Mouse (Mus musculus) midbrain, embryonic 14.5 days (tissue): Measurements from ENCODE around the gene Pgm1. TPM values are rescaled to one million over a fixed set of nuclear protein-coding genes. Genes with fewer than 3 reads are reported as not detected.

Experiments used
- ATAC-seq: fragments of 200-750 bp; cut with Nextera tagmentation; 2 replicates; pipeline ENCODE4 v1.8.0; 2017; ENCODE audit warnings: moderate number of reproducible peaks, moderate library complexity; ENCODE audit not compliant: low FRiP score, low TSS enrichment
- DNase-seq: peaks from one replicate; pipeline ENCODE4 v3.0.0-alpha.2; 2015
- H3K27ac ChIP-seq: fragments of 300-500 bp; sonication (generic); replicated peaks from 2 replicates; pipeline ENCODE4 v1.5.1; 2014; ENCODE audit warnings: mild to moderate bottlenecking, low read depth, low read length, moderate library complexity
- H3K27me3 ChIP-seq: fragments of 300-500 bp; sonication (generic); 2 replicates; pipeline ENCODE4 v1.6.1; 2014; ENCODE audit warnings: low read length, control low read depth, mixed read lengths; ENCODE audit not compliant: control insufficient read depth, insufficient read depth
- H3K36me3 ChIP-seq: fragments of 300-500 bp; sonication (generic); 2 replicates; pipeline ENCODE4 v1.6.1; 2014; ENCODE audit warnings: low read length, control low read depth; ENCODE audit not compliant: control insufficient read depth, insufficient read depth
- H3K4me1 ChIP-seq: fragments of 300-500 bp; sonication (generic); 2 replicates; pipeline ENCODE4 v1.6.1; 2014; ENCODE audit warnings: mild to moderate bottlenecking, antibody characterized with exemption, low read length, control low read depth; ENCODE audit not compliant: control insufficient read depth, insufficient read depth
- H3K4me2 ChIP-seq: fragments of 300-500 bp; sonication (generic); 2 replicates; pipeline ENCODE4 v1.6.1; 2014; ENCODE audit warnings: mild to moderate bottlenecking, low read length, moderate library complexity
- H3K4me3 ChIP-seq: fragments of 300-500 bp; sonication (generic); replicated peaks from 2 replicates; pipeline ENCODE4 v1.5.1; 2014; ENCODE audit warnings: low read depth, low read length
- H3K9ac ChIP-seq: fragments of 300-500 bp; sonication (generic); replicated peaks from 2 replicates; pipeline ENCODE4 v1.6.1; 2014; ENCODE audit warnings: mild to moderate bottlenecking, low read length, moderate library complexity
- H3K9me3 ChIP-seq: fragments of 300-500 bp; sonication (generic); 2 replicates; pipeline ENCODE4 v1.6.1; 2016; ENCODE audit warnings: low read length, control low read depth, mixed read lengths; ENCODE audit not compliant: control insufficient read depth
- WGBS: fragments of 180-500 bp; shearing (Covaris S2); extraction: QIAGEN DNeasy Blood & Tissue Kit; methylation state at CpG from one replicate; pipeline ENCODE4 v1.1.7; 2014; 5-methylcytosine and 5-hydroxymethylcytosine counted together
- polyA plus RNA-seq: library from polyadenylated mRNA; unstranded; fragments of >200 nt; fragmentation: Nextera tagmentation; extraction: Ambion mirVana; gene quantifications from 2 replicates; pipeline ENCODE4 v1.2.1, GENCODE M21; 2014

The Pgm1 gene
- polyA plus RNA-seq, 1 experiment from 2014 or later: 76.0 TPM

- DNase-seq (no peak), ATAC-seq (no peak)
- H3K27me3 ChIP-seq: no peaks in the 10 kb centered on the region
- H3K4me3 ChIP-seq: no peak overlapping the region
- H3K36me3 ChIP-seq: no peaks in the 10 kb centered on the region
- WGBS: 94% methylated on average over 2 of the region's 2 CpGs
- no peak overlapping the region for H3K27ac ChIP-seq
- H3K9me3 ChIP-seq: no peaks in the 10 kb centered on the region
- H3K9ac ChIP-seq: no peak overlapping the region
- no peak overlapping the region for H3K4me2 ChIP-seq
- H3K4me1 ChIP-seq: no peaks in the 10 kb centered on the region
Measured at GRCm38 (mm10) chr4:99946516-99946915, 17.3 kb downstream of the Pgm1 start.

- 93% methylated on average over 1 of the region's 1 CpGs for WGBS
- ATAC-seq: no peak
- H3K9me3 ChIP-seq: no peaks in the 10 kb centered on the region
Measured at GRCm38 (mm10) chr4:99947192-99947591, 18.0 kb downstream of the Pgm1 start.

GRCm38 (mm10) chr4:99947896-99948295 lies 18.7 kb downstream of the Pgm1 start:
- Histone ChIP-seq H3K4me2 (no peak overlapping the region), H3K36me3 (no peaks in the 10 kb centered on the region), H3K9me3 (no peaks in the 10 kb centered on the region), H3K27ac (no peak overlapping the region), H3K4me3 (no peak overlapping the region), H3K9ac (no peak overlapping the region), H3K27me3 (no peaks in the 10 kb centered on the region), H3K4me1 (no peaks in the 10 kb centered on the region)
- DNase-seq: no peak
- WGBS: 100% methylated on average over 1 of the region's 1 CpGs
- no peak for ATAC-seq

More at GRCm38 (mm10) chr4:99947192-99947591, 18.0 kb downstream of the Pgm1 start:
- no peaks in the 10 kb centered on the region for H3K36me3 ChIP-seq
- H3K4me1 ChIP-seq: no peaks in the 10 kb centered on the region
- no peaks in the 10 kb centered on the region for H3K27me3 ChIP-seq
- H3K4me2 ChIP-seq: no peak overlapping the region
- H3K4me3 ChIP-seq: no peak overlapping the region
- H3K27ac ChIP-seq: no peak overlapping the region
- H3K9ac ChIP-seq: no peak overlapping the region
- DNase-seq: peak; percentile 70

- Histone ChIP-seq H3K4me3 (no peak overlapping the region), H3K4me2 (no peak overlapping the region), H3K27me3 (no peaks in the 10 kb centered on the region), H3K9ac (no peak overlapping the region), H3K36me3 (no peaks in the 10 kb centered on the region), H3K4me1 (no peaks in the 10 kb centered on the region), H3K9me3 (no peaks in the 10 kb centered on the region), H3K27ac (no peak overlapping the region)
- ATAC-seq (no peak), DNase-seq (no peak)
- 94% methylated on average over 2 of the region's 2 CpGs for WGBS
Measured at GRCm38 (mm10) chr4:99953904-99954303, 24.7 kb downstream of the Pgm1 start.

- no peak for ATAC-seq
- 87% methylated on average over 10 of the region's 10 CpGs for WGBS
Measured at GRCm38 (mm10) chr4:99955396-99955795, 26.2 kb downstream of the Pgm1 start.

GRCm38 (mm10) chr4:99957186-99957585 lies 28.0 kb downstream of the Pgm1 start:
- Histone ChIP-seq H3K27me3 (no peaks in the 10 kb centered on the region), H3K9ac (no peak overlapping the region), H3K4me1 (no peaks in the 10 kb centered on the region), H3K36me3 (no peaks in the 10 kb centered on the region), H3K4me3 (no peak overlapping the region), H3K27ac (no peak overlapping the region), H3K4me2 (no peak overlapping the region), H3K9me3 (no peaks in the 10 kb centered on the region)
- DNase-seq (no peak), ATAC-seq (no peak)
- WGBS: 87% methylated on average over 4 of the region's 4 CpGs

More at GRCm38 (mm10) chr4:99955396-99955795, 26.2 kb downstream of the Pgm1 start:
- Histone ChIP-seq H3K4me3 (no peak overlapping the region), H3K4me1 (no peaks in the 10 kb centered on the region), H3K9ac (no peak overlapping the region), H3K4me2 (no peak overlapping the region), H3K36me3 (no peaks in the 10 kb centered on the region), H3K9me3 (no peaks in the 10 kb centered on the region), H3K27me3 (no peaks in the 10 kb centered on the region), H3K27ac (no peak overlapping the region)
- no peak for DNase-seq

GRCm38 (mm10) chr4:99958084-99958815 lies 29.0 kb downstream of the Pgm1 start:
- no peak overlapping the region for H3K9ac ChIP-seq
- H3K36me3 ChIP-seq: no peaks in the 10 kb centered on the region
- H3K27ac ChIP-seq: no peak overlapping the region
- H3K27me3 ChIP-seq: no peaks in the 10 kb centered on the region
- DNase-seq: no peak
- no peak for ATAC-seq
- H3K4me3 ChIP-seq: no peak overlapping the region
- no peak overlapping the region for H3K4me2 ChIP-seq
- WGBS: 73% methylated on average over 7 of the region's 7 CpGs
- H3K4me1 ChIP-seq: no peaks in the 10 kb centered on the region
- no peaks in the 10 kb centered on the region for H3K9me3 ChIP-seq

- no peaks in the 10 kb centered on the region for H3K27me3 ChIP-seq
- whole genome bisulfite sequencing: 86% methylated on average over 3 of the region's 3 CpGs
- no peaks in the 10 kb centered on the region for H3K4me1 ChIP-seq
- peaks cover 6% of the 10 kb centered on the region; the same call in 1 of the 2 replicates for H3K36me3 ChIP-seq
- H3K9ac ChIP-seq: no peak overlapping the region
- no peak overlapping the region for H3K27ac ChIP-seq
- no peak overlapping the region for H3K4me2 ChIP-seq
- no peak overlapping the region for H3K4me3 ChIP-seq
- DNase-seq: no peak
- no peaks in the 10 kb centered on the region for H3K9me3 ChIP-seq
- ATAC-seq: no peak
Measured at GRCm38 (mm10) chr4:99959308-99959707, 30.1 kb downstream of the Pgm1 start.

DNA sequence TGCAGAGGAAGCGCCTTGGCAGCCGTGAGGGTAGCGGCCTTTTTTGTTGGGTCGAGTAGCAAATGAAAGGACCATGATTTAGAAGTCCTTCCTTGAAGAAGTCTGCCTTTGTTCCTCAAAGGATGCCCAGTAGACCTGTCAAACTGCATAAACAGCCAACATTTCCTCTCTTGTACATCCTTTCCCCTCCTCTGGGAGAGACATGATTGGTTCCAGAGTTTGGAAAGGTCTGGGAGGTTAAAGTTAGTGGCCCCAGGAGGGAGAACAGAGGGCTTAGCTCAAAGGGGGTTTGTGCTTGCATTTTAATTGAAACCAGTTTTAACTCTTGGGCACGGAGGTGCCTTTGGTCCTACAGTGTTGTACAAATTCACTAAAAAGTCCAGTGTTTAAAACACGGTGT lies 37.3 kb downstream of the Pgm1 start:
- Histone ChIP-seq H3K36me3 (peaks cover 13% of the 10 kb centered on the region; the same call in 1 of the 2 replicates), H3K27ac (no peak overlapping the region), H3K9me3 (no peaks in the 10 kb centered on the region), H3K9ac (no peak overlapping the region), H3K4me1 (no peaks in the 10 kb centered on the region), H3K27me3 (no peaks in the 10 kb centered on the region), H3K4me2 (no peak overlapping the region), H3K4me3 (no peak overlapping the region)
- no peak for DNase-seq
- 86% methylated on average over 6 of the region's 6 CpGs for WGBS
- no peak for ATAC-seq
